Mouse (Mus musculus) heart, postnatal 0 days (tissue): ENCODE data around the gene Armh2. TPM values are rescaled to one million over a fixed set of nuclear protein-coding genes. Genes with fewer than 3 reads are reported as not detected.

Experiments used
- ATAC-seq: fragments of 200-750 bp; cut with Nextera tagmentation; 2 replicates; pipeline ENCODE4 v1.8.0; 2017; ENCODE audit warnings: low read depth, moderate number of reproducible peaks, moderate library complexity; ENCODE audit not compliant: insufficient read depth
- DNase-seq: peaks from one replicate; pipeline ENCODE4 v3.0.0-alpha.2; 2016; ENCODE audit warnings: low spot score
- H3K27ac ChIP-seq: fragments of 300-500 bp; sonication (generic); 2 replicates; pipeline ENCODE4 v1.5.1; 2014; ENCODE audit warnings: low read depth, mild to moderate bottlenecking
- H3K27me3 ChIP-seq: fragments of 300-500 bp; sonication (generic); 2 replicates; pipeline ENCODE4 v1.6.1; 2014; ENCODE audit warnings: low read length, mixed read lengths; ENCODE audit not compliant: control insufficient read depth, insufficient read depth
- H3K36me3 ChIP-seq: fragments of 300-500 bp; sonication (generic); replicated peaks from 2 replicates; pipeline ENCODE4 v1.6.1; 2014; ENCODE audit warnings: low read length, mixed read lengths; ENCODE audit not compliant: control insufficient read depth, insufficient read depth
- H3K4me1 ChIP-seq: fragments of 300-500 bp; sonication (generic); 2 replicates; pipeline ENCODE4 v1.6.1; 2014; ENCODE audit warnings: antibody characterized with exemption; ENCODE audit not compliant: control insufficient read depth, insufficient read depth
- H3K4me2 ChIP-seq: fragments of 300-500 bp; sonication (generic); 2 replicates; pipeline ENCODE4 v1.6.1; 2014; ENCODE audit warnings: low read depth, mild to moderate bottlenecking, low read length, moderate library complexity
- H3K4me3 ChIP-seq: fragments of 300-500 bp; sonication (generic); 2 replicates; pipeline ENCODE4 v1.5.1; 2014; ENCODE audit warnings: low read depth, low read length
- H3K9ac ChIP-seq: fragments of 300-500 bp; sonication (generic); replicated peaks from 2 replicates; pipeline ENCODE4 v1.6.1; 2014; ENCODE audit warnings: low read depth, low read length, mixed read lengths
- H3K9me3 ChIP-seq: fragments of 300-500 bp; sonication (generic); replicated peaks from 2 replicates; pipeline ENCODE4 v1.6.1; 2016; ENCODE audit warnings: low read length; ENCODE audit not compliant: control insufficient read depth
- CTCF ChIP-seq: IDR thresholded peaks from 2 replicates; pipeline ENCODE4 v1.5.1; 2016; ENCODE audit warnings: antibody characterized with exemption, control low read depth, low read depth
- EP300 ChIP-seq: IDR thresholded peaks from 2 replicates; pipeline ENCODE4 v1.6.1; 2016; ENCODE audit warnings: antibody characterized with exemption, low read depth
- WGBS: fragments of 180-500 bp; shearing (Covaris S2); extraction: QIAGEN DNeasy Blood & Tissue Kit; methylation state at CpG from one replicate; pipeline ENCODE4 v1.1.7; 2014; 5-methylcytosine and 5-hydroxymethylcytosine counted together
- polyA plus RNA-seq: library from polyadenylated mRNA; unstranded; fragments of >200 nt; fragmentation: Nextera tagmentation; extraction: Ambion mirVana; gene quantifications from 2 replicates; pipeline ENCODE4 v1.2.1, GENCODE M21; 2015
- total RNA-seq: library from RNA; depleted of rRNA; stranded (reverse); fragments of >200 nt; gene quantifications from 2 replicates; pipeline ENCODE4 v1.2.3, GENCODE M21; 2014; ENCODE audit warnings: low replicate concordance; rRNA removed

Gene Armh2
- total RNA-seq (not detected in 2 replicates), polyA plus RNA-seq (not detected in 2 replicates)

DNA sequence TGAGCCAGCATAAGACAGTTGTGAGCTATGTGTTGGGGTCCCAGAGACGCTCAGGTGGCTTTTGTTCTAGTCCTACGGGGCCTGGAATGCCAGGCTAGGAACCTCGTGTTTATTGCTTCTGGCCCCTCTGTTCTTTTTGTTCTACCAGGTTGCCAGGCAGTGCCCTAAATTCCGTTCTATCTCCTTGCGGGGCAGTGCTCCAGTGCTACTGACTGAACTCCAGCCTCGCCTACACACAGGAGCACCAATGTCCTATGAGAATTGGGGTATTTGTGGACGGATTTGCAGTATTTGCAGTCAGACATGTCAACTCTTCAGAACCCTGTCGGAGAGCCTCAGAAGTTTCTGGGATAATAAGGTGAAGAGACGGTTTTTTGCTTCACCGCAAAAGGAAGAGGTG, at the start of gene Armh2:
Gene Armh2 (plus strand): TSS at position 205 of the 400 bp plus-strand sequence.
- Histone ChIP-seq H3K36me3 (no peaks in the 10 kb centered on the region), H3K9me3 (no peaks in the 10 kb centered on the region), H3K4me1 (peaks cover 9% of the 10 kb centered on the region), H3K27ac (no peak within 1 kb of the TSS), H3K4me2 (no peak within 1 kb of the TSS), H3K27me3 (no peaks in the 10 kb centered on the region), H3K4me3 (no peak within 1 kb of the TSS), H3K9ac (no peak within 1 kb of the TSS)
- ATAC-seq (no peak), DNase-seq (no peak)
- TF ChIP-seq CTCF (no peak), EP300 (no peak)
- 84% methylated on average over 10 of the region's 10 CpGs for WGBS

DNA sequence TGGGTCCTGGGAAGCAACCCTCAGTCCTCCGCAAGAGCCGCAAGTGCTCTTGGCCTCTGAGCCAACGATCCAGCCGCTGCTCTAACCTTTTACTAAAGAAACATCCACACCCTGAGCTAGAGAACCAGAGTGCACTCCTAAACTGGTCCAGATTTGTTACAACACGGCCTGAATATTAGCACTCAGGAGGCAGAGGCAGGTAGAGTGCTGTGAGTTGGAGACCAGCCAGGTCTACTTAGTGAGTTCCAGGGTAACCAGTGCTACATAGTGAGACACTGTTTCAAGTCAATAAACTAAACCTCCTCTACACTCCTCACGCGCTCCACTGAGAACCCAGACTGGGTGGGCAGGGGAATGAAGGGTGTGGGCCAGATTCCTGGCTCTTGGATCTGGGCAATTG, 47.7 kb upstream of the Armh2 start:
- no peak for DNase-seq
- ATAC-seq, result no peak
- no peak for TF ChIP-seq CTCF
- TF ChIP-seq EP300, result no peak
- 88% methylated on average over 7 of the region's 7 CpGs for WGBS
- Histone ChIP-seq H3K27me3 (no peaks in the 10 kb centered on the region), H3K9ac (no peak overlapping the region), H3K27ac (no peak overlapping the region), H3K4me3 (no peak overlapping the region), H3K4me2 (no peak overlapping the region), H3K36me3 (peaks cover 44% of the 10 kb centered on the region), H3K9me3 (no peaks in the 10 kb centered on the region), H3K4me1 (no peaks in the 10 kb centered on the region)

GRCm38 (mm10) chr13:24698746-24699145, 42.3 kb upstream of the Armh2 start:
- no peak overlapping the region for H3K4me3 ChIP-seq
- 87% methylated on average over 4 of the region's 4 CpGs for WGBS
- H3K27me3 ChIP-seq, result no peaks in the 10 kb centered on the region
- H3K4me2 ChIP-seq, result no peak overlapping the region
- H3K36me3 ChIP-seq, result peaks cover 58% of the 10 kb centered on the region
- TF ChIP-seq CTCF (no peak), EP300 (no peak)
- no peak overlapping the region for H3K27ac ChIP-seq
- no peak for DNase-seq
- no peak for ATAC-seq
- no peaks in the 10 kb centered on the region for H3K9me3 ChIP-seq
- no peak overlapping the region for H3K9ac ChIP-seq
- no peaks in the 10 kb centered on the region for H3K4me1 ChIP-seq

DNA sequence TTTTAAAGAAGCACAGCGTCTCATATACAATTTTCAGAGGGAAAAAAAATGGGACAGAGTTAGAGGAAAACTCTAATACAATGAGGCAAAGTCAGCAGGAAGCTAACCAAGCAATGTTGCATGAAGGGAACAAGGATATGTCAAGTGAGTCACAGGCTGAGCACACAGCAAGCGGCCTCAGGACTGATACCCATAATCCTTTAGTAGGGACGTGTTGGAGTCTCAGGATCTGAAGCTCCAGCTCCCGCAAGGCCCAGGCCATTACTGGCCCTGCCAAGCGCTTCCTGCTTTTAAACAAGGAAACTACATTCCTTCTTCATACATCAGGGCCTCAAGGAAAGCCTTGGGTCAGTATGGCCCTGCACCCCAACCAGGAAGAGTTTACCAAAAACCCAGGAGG, 38.9 kb upstream of the Armh2 start:
- no peak overlapping the region for H3K9ac ChIP-seq
- no peak for TF ChIP-seq EP300
- no peak for TF ChIP-seq CTCF
- H3K27me3 ChIP-seq, result no peaks in the 10 kb centered on the region
- 64% methylated on average over 5 of the region's 5 CpGs for WGBS
- no peak for ATAC-seq
- no peak for DNase-seq
- no peaks in the 10 kb centered on the region for H3K4me1 ChIP-seq
- no peak overlapping the region for H3K4me2 ChIP-seq
- H3K4me3 ChIP-seq, result no peak overlapping the region
- peaks cover 41% of the 10 kb centered on the region for H3K36me3 ChIP-seq
- no peak overlapping the region for H3K27ac ChIP-seq
- no peaks in the 10 kb centered on the region for H3K9me3 ChIP-seq

DNA sequence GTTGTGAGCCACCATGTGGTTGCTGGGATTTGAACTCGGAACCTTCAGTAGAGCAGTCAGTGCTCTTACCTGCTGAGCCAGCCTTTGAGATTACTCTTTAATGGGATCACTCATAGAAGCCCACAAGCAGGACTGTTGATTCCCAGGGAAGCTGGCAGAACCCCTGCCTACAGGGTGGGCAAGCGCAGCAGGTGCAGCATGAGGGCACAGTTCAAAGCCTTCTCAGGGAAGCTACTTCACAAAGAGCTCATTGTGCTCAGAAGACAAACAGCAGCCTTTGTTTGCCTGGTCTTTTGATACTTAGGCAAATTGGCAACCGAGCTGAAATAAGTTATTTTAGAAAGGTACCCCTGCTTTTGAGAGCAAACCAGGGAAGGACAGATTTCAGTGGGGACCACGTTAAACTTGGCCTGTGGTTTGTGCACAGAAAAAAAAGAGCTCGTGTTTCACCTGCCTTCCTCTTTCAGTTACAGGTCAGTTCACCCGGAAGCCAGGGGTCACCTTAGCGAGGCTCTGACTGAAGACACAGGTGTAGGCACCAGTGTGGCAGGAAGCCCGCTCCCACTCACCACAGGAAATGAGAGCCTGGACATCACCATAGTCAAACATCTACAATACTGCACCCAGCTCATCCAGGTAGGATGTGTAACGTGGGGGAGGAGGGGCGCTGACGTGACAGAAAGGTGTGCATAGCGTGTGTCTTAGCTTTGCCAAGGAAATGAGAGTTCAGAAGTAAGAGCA, 31.2 kb upstream of the Armh2 start:
- Histone ChIP-seq H3K27me3 (no peaks in the 10 kb centered on the region), H3K27ac (peak overlapping the region; percentile 49; the same call in 1 of the 2 replicates), H3K36me3 (peaks cover 33% of the 10 kb centered on the region), H3K4me2 (no peak overlapping the region), H3K4me3 (no peak overlapping the region), H3K9ac (no peak overlapping the region), H3K4me1 (0 out of 2 replicates have a peak, but pooled peaks cover 12% of the 10 kb centered on the region), H3K9me3 (no peaks in the 10 kb centered on the region)
- ATAC-seq (no peak), DNase-seq (no peak)
- WGBS, result 86% methylated on average over 12 of the region's 12 CpGs
- TF ChIP-seq EP300 (no peak), CTCF (no peak)
